Mouse (Mus musculus): ENCODE measurements around the gene Gpx7.

DNA sequence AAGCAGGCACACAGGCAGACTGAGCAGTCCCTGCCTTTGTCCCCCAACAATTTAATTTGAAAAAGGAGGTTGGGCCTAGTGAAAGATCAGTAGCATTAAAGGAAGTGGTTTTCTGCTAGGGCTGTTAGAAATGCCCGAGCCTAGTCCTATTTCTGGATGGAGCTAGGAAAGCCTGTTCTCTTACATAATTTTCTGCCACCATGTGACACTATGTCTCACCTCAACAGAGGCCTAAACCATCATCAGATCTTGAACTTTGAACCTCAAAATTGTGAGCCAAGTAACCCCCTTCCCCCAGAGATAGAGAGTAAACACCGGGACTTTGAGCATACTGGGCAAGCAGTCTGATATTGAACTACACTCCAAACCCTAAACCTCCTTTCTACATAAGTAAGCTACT, 49.3 kb upstream of the Gpx7 start:
- TF ChIP-seq POLR2A (IDR thresholded peaks at IDR 0.05; ENCODE audit: extremely low read depth, insufficient read depth, low read length) (no peak), CTCF (IDR thresholded peaks at IDR 0.05; ENCODE audit: extremely low read depth, insufficient read depth, low read length) (no peak)

Measured in cortical plate, adult 2 months (tissue).